In genomic region chr13:48154414-48155105, GRCm38 (mm10) we compare ENCODE assay signal across 17 mouse cellular contexts.
DNase-seq lines count a peak whose midpoint lies in the region; ATAC-seq and TF ChIP-seq lines count a peak whose summit lies in the region.
"Had no signal": no experiment of that assay in that cellular context is flagged by ENCODE, and none has a peak within 500 bp of the region (broad histone marks: within the 10 kb centered on the region; RNA-seq: fewer than 3 reads in every experiment).

No protein-coding gene starts in this region.

- ATAC-seq in midbrain, embryonic 11.5 days (ENCODE audit: low FRiP score): peak; percentile 39
- no peak for ATAC-seq in midbrain, postnatal 0 days (ENCODE audit: low FRiP score)
- no peak for ATAC-seq in neural tube, embryonic 14.5 days (ENCODE audit: low read depth)
- ATAC-seq in liver, embryonic 11.5 days (replicated peaks; ENCODE audit: low FRiP score): no peak
- ATAC-seq: CD4-positive, CD25-positive, alpha-beta regulatory T cell, adult 4 months; inflammation-experienced regulatory T-cells, adult 6 months had no signal

- peak overlapping the region; percentile 65 for H3K27ac ChIP-seq in midbrain, embryonic 11.5 days (ENCODE audit: low read depth, low read length)
- no peak overlapping the region for H3K27ac ChIP-seq in midbrain, postnatal 0 days (ENCODE audit: low read depth, low read length)
- peak overlapping the region; percentile 50; the same call in 1 of the 2 replicates for H3K27ac ChIP-seq in limb, embryonic 10.5 days
- peak overlapping the region; percentile 2; the same call in 1 of the 2 replicates for H3K27ac ChIP-seq in neural tube, embryonic 14.5 days (ENCODE audit: low read depth, low read length)
- no peak overlapping the region for H3K27ac ChIP-seq in liver, embryonic 11.5 days (ENCODE audit: low read depth, low read length)
- H3K27ac ChIP-seq: liver, embryonic 13.5 days had no signal

- peaks cover 45% of the 10 kb centered on the region for H3K4me1 ChIP-seq in midbrain, embryonic 11.5 days (ENCODE audit: control insufficient read depth, insufficient read depth, low read length)
- peaks cover 4% of the 10 kb centered on the region; the same call in 1 of the 2 replicates for H3K4me1 ChIP-seq in midbrain, postnatal 0 days (ENCODE audit: insufficient read depth, low read length)
- H3K4me1 ChIP-seq in limb, embryonic 10.5 days: peaks cover 32% of the 10 kb centered on the region
- H3K4me1 ChIP-seq in neural tube, embryonic 14.5 days (ENCODE audit: control insufficient read depth, insufficient read depth, low read length): peaks cover 2% of the 10 kb centered on the region; the same call in 1 of the 2 replicates
- no peaks in the 10 kb centered on the region for H3K4me1 ChIP-seq in liver, embryonic 11.5 days (replicated peaks; ENCODE audit: control insufficient read depth, insufficient read depth, low read length)
- H3K4me1 ChIP-seq: liver, embryonic 13.5 days; megakaryocyte, embryonic 14.5 days had no signal

- H3K9ac ChIP-seq in midbrain, embryonic 11.5 days (ENCODE audit: low read length): no peak overlapping the region
- H3K9ac ChIP-seq in midbrain, postnatal 0 days (replicated peaks; ENCODE audit: low read length, poor library complexity, severe bottlenecking): no peak overlapping the region
- no peak overlapping the region for H3K9ac ChIP-seq in neural tube, embryonic 14.5 days (replicated peaks; ENCODE audit: low read depth, low read length)
- H3K9ac ChIP-seq in liver, embryonic 11.5 days (ENCODE audit: low read depth, low read length): no peak overlapping the region
- H3K9ac ChIP-seq: liver, embryonic 13.5 days had no signal

- H3K36me3 ChIP-seq in midbrain, embryonic 11.5 days (ENCODE audit: control insufficient read depth, insufficient read depth, low read length): no peaks in the 10 kb centered on the region
- no peaks in the 10 kb centered on the region for H3K36me3 ChIP-seq in midbrain, postnatal 0 days (ENCODE audit: insufficient read depth, low read length)
- no peaks in the 10 kb centered on the region for H3K36me3 ChIP-seq in limb, embryonic 10.5 days
- H3K36me3 ChIP-seq in neural tube, embryonic 14.5 days (ENCODE audit: control insufficient read depth, insufficient read depth, low read length): no peaks in the 10 kb centered on the region
- H3K36me3 ChIP-seq in liver, embryonic 11.5 days (ENCODE audit: control insufficient read depth, insufficient read depth, low read length): no peaks in the 10 kb centered on the region
- H3K36me3 ChIP-seq: G1E; liver, embryonic 13.5 days had no signal

- no peak overlapping the region for H3K4me2 ChIP-seq in midbrain, embryonic 11.5 days
- no peak overlapping the region for H3K4me2 ChIP-seq in midbrain, postnatal 0 days (ENCODE audit: low read depth, low read length, poor library complexity, severe bottlenecking)
- no peak overlapping the region for H3K4me2 ChIP-seq in neural tube, embryonic 14.5 days (ENCODE audit: low read depth, low read length)
- no peak overlapping the region for H3K4me2 ChIP-seq in liver, embryonic 11.5 days
- H3K4me2 ChIP-seq: liver, embryonic 13.5 days had no signal

- TF ChIP-seq CTCF in midbrain, postnatal 0 days (IDR thresholded peaks at IDR 0.05): no peak

- no peaks in the 10 kb centered on the region for H3K9me3 ChIP-seq in midbrain, embryonic 11.5 days (ENCODE audit: control insufficient read depth, low read length)
- no peaks in the 10 kb centered on the region for H3K9me3 ChIP-seq in midbrain, postnatal 0 days (ENCODE audit: low read length)
- H3K9me3 ChIP-seq in limb, embryonic 10.5 days (replicated peaks): no peaks in the 10 kb centered on the region
- no peaks in the 10 kb centered on the region for H3K9me3 ChIP-seq in neural tube, embryonic 14.5 days (ENCODE audit: control insufficient read depth, low read length)
- H3K9me3 ChIP-seq in liver, embryonic 11.5 days (ENCODE audit: control insufficient read depth, low read length): no peaks in the 10 kb centered on the region
- H3K9me3 ChIP-seq: liver, embryonic 13.5 days had no signal

- H3K4me3 ChIP-seq in midbrain, embryonic 11.5 days (ENCODE audit: low read depth, low read length): no peak overlapping the region
- H3K4me3 ChIP-seq in midbrain, postnatal 0 days (ENCODE audit: low read depth, low read length): no peak overlapping the region
- no peak overlapping the region for H3K4me3 ChIP-seq in limb, embryonic 10.5 days
- no peak overlapping the region for H3K4me3 ChIP-seq in neural tube, embryonic 14.5 days (ENCODE audit: low read depth, low read length)
- no peak overlapping the region for H3K4me3 ChIP-seq in liver, embryonic 11.5 days (ENCODE audit: low read depth, low read length)
- H3K4me3 ChIP-seq: liver, embryonic 13.5 days; megakaryocyte, embryonic 14.5 days had no signal

- DNase-seq in embryo, embryonic 10.5 days (ENCODE audit: low spot score): peak; percentile 55
- no peak for DNase-seq in embryo, embryonic 9.5 days (ENCODE audit: extremely low spot score)
- DNase-seq in midbrain, embryonic 11.5 days (ENCODE audit: low spot score, missing footprints): peak; percentile 85
- no peak for DNase-seq in midbrain, postnatal 0 days (ENCODE audit: low spot score)
- DNase-seq in limb, embryonic 10.5 days (ENCODE audit: low spot score): no peak
- DNase-seq in liver, embryonic 11.5 days (ENCODE audit: low spot score): no peak
- DNase-seq in frontal cortex, postnatal 25 days (ENCODE audit: low spot score in 2 of 2): no peak
- DNase-seq: cerebellum, adult 9-10 months; gastrocnemius, postnatal 25 days; kidney, postnatal 4 days; left cerebral cortex, postnatal 4 days; liver, embryonic 13.5 days had no signal

- no peaks in the 10 kb centered on the region for H3K27me3 ChIP-seq in midbrain, embryonic 11.5 days (ENCODE audit: control insufficient read depth, insufficient read depth, low read length)
- H3K27me3 ChIP-seq in midbrain, postnatal 0 days (ENCODE audit: insufficient read depth, low read length): no peaks in the 10 kb centered on the region
- no peaks in the 10 kb centered on the region for H3K27me3 ChIP-seq in limb, embryonic 10.5 days (ENCODE audit: low read depth, poor library complexity, severe bottlenecking)
- no peaks in the 10 kb centered on the region for H3K27me3 ChIP-seq in neural tube, embryonic 14.5 days (ENCODE audit: control insufficient read depth, insufficient read depth, low read length)
- H3K27me3 ChIP-seq in liver, embryonic 11.5 days (replicated peaks; ENCODE audit: control insufficient read depth, insufficient read depth, low read length): no peaks in the 10 kb centered on the region
- H3K27me3 ChIP-seq: liver, embryonic 13.5 days; megakaryocyte, embryonic 14.5 days had no signal

- WGBS in midbrain, embryonic 11.5 days: 22% methylated on average over 6 of the region's 6 CpGs
- WGBS in midbrain, postnatal 0 days: 32% methylated on average over 6 of the region's 6 CpGs
- 35% methylated on average over 6 of the region's 6 CpGs for WGBS in limb, embryonic 10.5 days
- WGBS in neural tube, embryonic 14.5 days: 19% methylated on average over 6 of the region's 6 CpGs
- 53% methylated on average over 6 of the region's 6 CpGs for WGBS in liver, embryonic 11.5 days

Comparison
In these comparisons a context has a peak if more than half of its experiments do, and no peak if none do; other contexts are left out.
1. DNase-seq: peak in embryo, embryonic 10.5 days (single experiment) and midbrain, embryonic 11.5 days (single experiment); none in embryo, embryonic 9.5 days (single experiment), midbrain, postnatal 0 days (single experiment), limb, embryonic 10.5 days (single experiment), liver, embryonic 11.5 days (single experiment) and frontal cortex, postnatal 25 days (0 of 2).
2. H3K27ac ChIP-seq: peak in midbrain, embryonic 11.5 days (single experiment), limb, embryonic 10.5 days (single experiment) and neural tube, embryonic 14.5 days (single experiment); none in midbrain, postnatal 0 days (single experiment) and liver, embryonic 11.5 days (single experiment).